Mouse (Mus musculus) E14TG2a.4 (cell line): ENCODE measurements around the gene Chrm3.

ENCODE experiments used
- CTCF ChIP-seq: conservative IDR thresholded peaks from 2 replicates; pipeline ENCODE4 v1.5.1; 2014; ENCODE audit warnings: low read length
- POU5F1 ChIP-seq: IDR thresholded peaks from 2 replicates; pipeline ENCODE4 v1.6.1; 2014; ENCODE audit warnings: low read length, borderline replicate concordance

- TF ChIP-seq CTCF (no peak), POU5F1 (no peak)
Observed at GRCm38 (mm10) chr13:9898664-9899369, 461.8 kb downstream of the Chrm3 start.
